Mouse (Mus musculus): ENCODE measurements around the gene Eprs.

Eprs gene

GRCm38 (mm10) chr1:185356246-185356645, 6.6 kb upstream of the Eprs start:
- DNase-seq (ENCODE audit: extremely low read depth, insufficient read length, low spot score) = no peak

GRCm38 (mm10) chr1:185358211-185358610, 4.6 kb upstream of the Eprs start:
- no peak for DNase-seq (ENCODE audit: extremely low read depth, insufficient read length, low spot score)

- DNase-seq (ENCODE audit: extremely low read depth, insufficient read length, low spot score) = peak; percentile 61
These were observed 810 bp downstream of the Eprs start for GRCm38 (mm10) chr1:185363526-185364182.

- DNase-seq (ENCODE audit: extremely low read depth, insufficient read length, low spot score) = no peak
These were observed 1.3 kb downstream of the Eprs start for GRCm38 (mm10) chr1:185364183-185364540.

- DNase-seq (ENCODE audit: extremely low read depth, insufficient read length, low spot score) = no peak
These were observed 4.5 kb downstream of the Eprs start for GRCm38 (mm10) chr1:185367383-185367782.

GRCm38 (mm10) chr1:185369979-185370378, 7.1 kb downstream of the Eprs start:
- DNase-seq (ENCODE audit: extremely low read depth, insufficient read length, low spot score) = no peak

GRCm38 (mm10) chr1:185376390-185376789, 13.5 kb downstream of the Eprs start:
- DNase-seq (ENCODE audit: extremely low read depth, insufficient read length, low spot score) = peak; percentile 62

- DNase-seq (ENCODE audit: extremely low read depth, insufficient read length, low spot score) = no peak
These were observed 14.6 kb downstream of the Eprs start for GRCm38 (mm10) chr1:185377429-185377828.

GRCm38 (mm10) chr1:185401615-185402014, 38.8 kb downstream of the Eprs start:
- DNase-seq (ENCODE audit: extremely low read depth, insufficient read length, low spot score) = no peak

GRCm38 (mm10) chr1:185404021-185404420, 41.2 kb downstream of the Eprs start:
- DNase-seq (ENCODE audit: extremely low read depth, insufficient read length, low spot score) = no peak

GRCm38 (mm10) chr1:185405921-185406320, 43.1 kb downstream of the Eprs start:
- DNase-seq (ENCODE audit: extremely low read depth, insufficient read length, low spot score) = no peak

- no peak for DNase-seq (ENCODE audit: extremely low read depth, insufficient read length, low spot score)
These were observed 47.0 kb downstream of the Eprs start for GRCm38 (mm10) chr1:185409831-185410230.

GRCm38 (mm10) chr1:185418011-185418410, 55.2 kb downstream of the Eprs start:
- DNase-seq (ENCODE audit: extremely low read depth, insufficient read length, low spot score) = no peak

GRCm38 (mm10) chr1:185419805-185420204, 57.0 kb downstream of the Eprs start:
- DNase-seq (ENCODE audit: extremely low read depth, insufficient read length, low spot score) = no peak

- no peak for DNase-seq (ENCODE audit: extremely low read depth, insufficient read length, low spot score)
These were observed 57.9 kb downstream of the Eprs start for GRCm38 (mm10) chr1:185420776-185421175.

GRCm38 (mm10) chr1:185426583-185426982, 63.7 kb downstream of the Eprs start:
- no peak for DNase-seq (ENCODE audit: extremely low read depth, insufficient read length, low spot score)

GRCm38 (mm10) chr1:185430488-185430887, 67.6 kb downstream of the Eprs start:
- DNase-seq (ENCODE audit: extremely low read depth, insufficient read length, low spot score) = no peak

GRCm38 (mm10) chr1:185431245-185431997, 68.6 kb downstream of the Eprs start:
- no peak for DNase-seq (ENCODE audit: extremely low read depth, insufficient read length, low spot score)

GRCm38 (mm10) chr1:185431998-185432317, 69.1 kb downstream of the Eprs start:
- peak; percentile 15 for DNase-seq (ENCODE audit: extremely low read depth, insufficient read length, low spot score)

- DNase-seq (ENCODE audit: extremely low read depth, insufficient read length, low spot score) = no peak
These were observed 70.3 kb downstream of the Eprs start for GRCm38 (mm10) chr1:185433112-185433511.

- no peak for DNase-seq (ENCODE audit: extremely low read depth, insufficient read length, low spot score)
These were observed 76.2 kb downstream of the Eprs start for GRCm38 (mm10) chr1:185438841-185439580.

Data from 3134 (cell line).